ENCODE assay signal across 26 mouse cellular contexts in the genomic region with DNA sequence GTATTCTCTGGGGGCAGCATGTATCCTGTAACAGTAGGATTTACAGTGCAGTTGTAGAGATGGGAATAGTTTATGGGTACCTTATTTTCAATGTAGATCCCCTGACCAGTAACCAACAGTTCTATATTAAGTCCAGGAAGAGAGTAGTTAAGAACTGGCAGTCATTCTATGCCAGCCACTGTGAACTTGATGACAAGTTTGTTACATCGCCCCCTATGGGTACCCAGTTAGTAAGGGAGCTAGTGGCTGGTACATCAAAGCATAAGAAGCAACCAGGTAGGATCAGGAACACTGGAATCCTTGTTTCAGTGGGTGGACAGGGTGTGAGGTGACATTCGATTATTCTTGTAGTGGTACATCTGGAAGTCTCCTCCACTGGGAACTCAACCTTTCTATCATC. TPM values are rescaled to one million over a fixed set of nuclear protein-coding genes. Genes with fewer than 3 reads are reported as not detected.
"Had no signal": no experiment of that assay in that cellular context is flagged by ENCODE, and none has a peak within 500 bp of the region (broad histone marks: within the 10 kb centered on the region; RNA-seq: fewer than 3 reads in every experiment).

No protein-coding gene starts in this region.

- DNase-seq: lung, adult 18-20 months; lung, embryonic 14.5 days; lung, postnatal 10 days; lung, postnatal 4 days; retina, postnatal 1 day; right cerebral cortex, adult 18-20 months; right cerebral cortex, postnatal 25 days; right cerebral cortex, postnatal 4 days; spleen, adult 18-20 months; thymus, adult 18-20 months; thymus, postnatal 14 days; thymus, postnatal 36 days had no signal

- H3K36me3 ChIP-seq: midbrain, embryonic 10.5 days; midbrain, embryonic 13.5 days; midbrain, embryonic 15.5 days; neural tube, embryonic 13.5 days; neural tube, embryonic 15.5 days had no signal

- H3K4me3 ChIP-seq: midbrain, embryonic 10.5 days; midbrain, embryonic 13.5 days; midbrain, embryonic 15.5 days; myocyte; neural tube, embryonic 13.5 days; neural tube, embryonic 15.5 days had no signal

- H3K4me1 ChIP-seq: midbrain, embryonic 10.5 days; midbrain, embryonic 13.5 days; midbrain, embryonic 15.5 days; neural tube, embryonic 13.5 days; neural tube, embryonic 15.5 days had no signal

- H3K4me2 ChIP-seq: lung, embryonic 14.5 days; midbrain, embryonic 13.5 days; midbrain, embryonic 15.5 days; neural tube, embryonic 13.5 days; neural tube, embryonic 15.5 days had no signal

- ATAC-seq: midbrain, embryonic 13.5 days; midbrain, embryonic 15.5 days had no signal

- H3K9me3 ChIP-seq: midbrain, embryonic 10.5 days; midbrain, embryonic 13.5 days; midbrain, embryonic 15.5 days; neural tube, embryonic 13.5 days; neural tube, embryonic 15.5 days had no signal

- H3K27ac ChIP-seq: midbrain, embryonic 10.5 days; midbrain, embryonic 13.5 days; midbrain, embryonic 15.5 days; neural tube, embryonic 13.5 days; neural tube, embryonic 15.5 days had no signal

- H3K27me3 ChIP-seq: midbrain, embryonic 13.5 days; midbrain, embryonic 15.5 days; neural tube, embryonic 13.5 days; neural tube, embryonic 15.5 days had no signal

- H3K9ac ChIP-seq: lung, embryonic 14.5 days; midbrain, embryonic 13.5 days; midbrain, embryonic 15.5 days; neural tube, embryonic 13.5 days; neural tube, embryonic 15.5 days had no signal

RNA-seq across cellular contexts. Expression of gene Pramel7, which starts 14.6 kb away (rescaled TPM):
- total RNA-seq: megakaryocyte, adult 5-6 weeks; megakaryocyte-erythroid progenitor cell, adult 5-6 weeks had no signal
- polyA plus RNA-seq: lung, embryonic 14.5 days; lung, embryonic 16.5 days; midbrain, embryonic 10.5 days; midbrain, embryonic 13.5 days; midbrain, embryonic 15.5 days; myocyte; neural tube, embryonic 11.5 days; neural tube, embryonic 13.5 days; neural tube, embryonic 15.5 days; small intestine, adult 2 months; stomach, embryonic 14.5 days; stomach, embryonic 16.5 days; thymus, postnatal 0 days had no signal

RNA-seq across cellular contexts. Expression of gene Pramel6, which starts 24.1 kb away (rescaled TPM):
- total RNA-seq: megakaryocyte, adult 5-6 weeks; megakaryocyte-erythroid progenitor cell, adult 5-6 weeks had no signal
- polyA plus RNA-seq: lung, embryonic 14.5 days; lung, embryonic 16.5 days; midbrain, embryonic 10.5 days; midbrain, embryonic 13.5 days; midbrain, embryonic 15.5 days; myocyte; neural tube, embryonic 11.5 days; neural tube, embryonic 13.5 days; neural tube, embryonic 15.5 days; small intestine, adult 2 months; stomach, embryonic 14.5 days; stomach, embryonic 16.5 days; thymus, postnatal 0 days had no signal

RNA-seq across cellular contexts. Expression of gene Olfr1126, which starts 28.5 kb away (rescaled TPM):
- total RNA-seq: megakaryocyte, adult 5-6 weeks; megakaryocyte-erythroid progenitor cell, adult 5-6 weeks had no signal
- polyA plus RNA-seq: lung, embryonic 14.5 days; lung, embryonic 16.5 days; midbrain, embryonic 10.5 days; midbrain, embryonic 13.5 days; midbrain, embryonic 15.5 days; myocyte; neural tube, embryonic 11.5 days; neural tube, embryonic 13.5 days; neural tube, embryonic 15.5 days; small intestine, adult 2 months; stomach, embryonic 14.5 days; stomach, embryonic 16.5 days; thymus, postnatal 0 days had no signal

RNA-seq across cellular contexts. Expression of gene Olfr153, which starts 49.3 kb away (rescaled TPM):
- total RNA-seq: megakaryocyte, adult 5-6 weeks; megakaryocyte-erythroid progenitor cell, adult 5-6 weeks had no signal
- polyA plus RNA-seq: lung, embryonic 14.5 days; lung, embryonic 16.5 days; midbrain, embryonic 10.5 days; midbrain, embryonic 13.5 days; midbrain, embryonic 15.5 days; myocyte; neural tube, embryonic 11.5 days; neural tube, embryonic 13.5 days; neural tube, embryonic 15.5 days; small intestine, adult 2 months; stomach, embryonic 14.5 days; stomach, embryonic 16.5 days; thymus, postnatal 0 days had no signal

RNA-seq across cellular contexts. Expression of gene Olfr1124, which starts 52.2 kb away (rescaled TPM):
- total RNA-seq: megakaryocyte, adult 5-6 weeks; megakaryocyte-erythroid progenitor cell, adult 5-6 weeks had no signal
- polyA plus RNA-seq: lung, embryonic 14.5 days; midbrain, embryonic 15.5 days; myocyte; neural tube, embryonic 11.5 days; small intestine, adult 2 months; stomach, embryonic 14.5 days had no signal
